Mouse (Mus musculus) cerebellum, adult 2 months (tissue): ENCODE results near the gene Cnot11.

ENCODE experiments used
- CTCF ChIP-seq: fragments of 200-500 bp; IDR thresholded peaks from 2 replicates; pipeline ENCODE4 v1.5.1; 2011; ENCODE audit warnings: low read depth, mild to moderate bottlenecking, control low read depth, low read length, moderate library complexity, borderline replicate concordance; ENCODE audit not compliant: insufficient read depth
- POLR2A ChIP-seq: fragments of 200-500 bp; IDR thresholded peaks from 2 replicates; pipeline ENCODE4 v1.6.1; 2011; ENCODE audit warnings: low read length, control low read depth, borderline replicate concordance; ENCODE audit not compliant: insufficient read depth

GRCm38 (mm10) chr1:39593836-39594235 lies 59.0 kb downstream of the Cnot11 start:
- TF ChIP-seq POLR2A: no peak
- TF ChIP-seq CTCF: no peak
